Mouse (Mus musculus): ENCODE measurements around the gene Ndufb3. TPM values are rescaled to one million over a fixed set of nuclear protein-coding genes. Genes with fewer than 3 reads are reported as not detected.
"Not testable (repeated sequence)": the region's sequence is repeated elsewhere in the genome, so short reads cannot be mapped to it uniquely, and the experiment has no call there.

Gene Ndufb3
- 100 to 1,000 TPM; 104 to 121 (median 107) TPM for total RNA-seq (2022)

DNA sequence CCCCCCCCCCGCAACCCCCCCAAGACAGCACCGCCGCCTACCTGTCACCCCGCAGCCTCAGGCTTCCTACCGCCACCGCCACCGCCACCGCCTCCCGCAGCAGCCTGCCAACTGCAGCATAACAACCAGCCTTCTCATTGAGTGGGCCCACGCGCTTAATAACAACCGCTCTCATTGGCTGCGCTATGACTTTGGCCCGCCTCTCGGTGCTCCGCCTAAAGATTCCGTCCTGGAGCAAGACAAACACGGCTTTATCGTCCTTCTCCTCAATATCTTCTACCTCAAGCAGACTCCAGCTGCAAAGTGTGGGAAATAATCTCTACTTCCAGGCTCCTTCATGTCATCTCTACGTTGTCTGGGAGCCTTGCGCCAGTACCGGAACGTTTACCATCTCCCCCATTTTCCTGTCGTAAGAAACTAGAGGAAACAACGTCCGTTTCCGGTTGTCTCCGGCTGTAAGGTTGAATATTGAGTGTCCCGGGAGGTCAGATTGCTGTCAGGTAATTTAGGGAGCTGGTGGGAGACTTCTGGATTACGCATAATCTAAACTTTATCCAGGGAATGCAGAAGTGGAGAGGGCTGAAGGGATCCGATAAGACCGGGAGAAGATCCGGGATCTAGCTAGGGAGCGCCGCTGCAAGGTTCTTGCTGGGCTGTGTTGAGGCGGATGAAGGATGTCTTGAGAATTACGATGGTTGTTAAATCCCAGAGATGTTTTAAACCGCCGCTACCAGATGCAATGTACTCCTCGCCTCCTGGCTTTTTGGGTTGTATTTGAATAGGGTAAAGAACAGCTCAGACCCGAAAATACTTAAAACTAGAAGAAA is at the start of gene Ndufb3, which contains the start of gene Fam126b:
TSS of gene Ndufb3 (plus strand) at position 214 of the 827 bp plus-strand sequence.
TSS of gene Fam126b (minus strand) at position 153 of the 827 bp plus-strand sequence.
- DNase-seq (ENCODE audit: low spot score in 2 of 2) = peak; percentile 88 to 92

DNA sequence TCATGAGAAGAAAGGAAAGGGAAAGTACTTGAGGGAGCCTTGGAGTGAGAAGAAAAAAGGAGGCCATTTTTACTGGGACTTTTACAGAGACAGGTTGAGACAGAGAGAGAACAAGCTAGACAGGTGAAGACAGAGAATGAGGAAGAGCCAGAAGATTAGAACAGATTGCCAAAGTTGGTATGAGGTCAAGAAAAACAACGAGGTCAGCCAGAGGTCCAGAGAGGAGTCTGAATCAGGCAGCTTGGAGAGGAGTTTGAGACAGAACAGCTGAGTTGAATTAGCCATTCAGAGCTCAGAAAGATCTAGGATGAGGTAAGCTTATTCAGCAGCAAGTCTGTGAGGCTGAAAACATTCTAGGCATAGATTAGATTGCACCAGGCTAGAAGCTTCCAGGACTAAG is 44.8 kb upstream of the Ndufb3 start:
- no peak for DNase-seq (ENCODE audit: low spot score in 2 of 2)

DNA sequence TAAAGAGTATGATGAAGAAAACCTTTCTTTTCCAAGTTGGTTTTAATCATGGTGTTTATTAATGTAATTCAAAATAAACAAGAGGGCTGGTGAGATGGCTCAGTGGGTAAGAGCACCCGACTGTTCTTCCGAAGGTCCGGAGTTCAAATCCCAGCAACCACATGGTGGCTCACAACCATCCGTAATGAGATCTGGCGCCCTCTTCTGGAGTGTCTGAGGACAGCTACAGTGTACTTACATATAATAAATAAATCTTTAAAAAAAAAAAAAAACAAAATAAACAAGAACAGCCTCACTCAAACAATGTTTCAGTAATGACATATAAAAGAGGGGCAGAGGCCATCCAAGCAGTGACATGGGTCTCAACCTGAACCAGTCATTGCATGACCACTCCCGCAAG is 25.8 kb upstream of the Ndufb3 start:
- DNase-seq (ENCODE audit: low spot score in 2 of 2) = not testable (repeated sequence)

- peak in 1 of 2 experiments; percentile 35 for DNase-seq (ENCODE audit: low spot score in 2 of 2)
Observed at GRCm38 (mm10) chr1:58562455-58562854, 23.7 kb upstream of the Ndufb3 start.

- DNase-seq (ENCODE audit: low spot score in 2 of 2) = no peak
Observed at GRCm38 (mm10) chr1:58564981-58565380, 21.2 kb upstream of the Ndufb3 start.

DNA sequence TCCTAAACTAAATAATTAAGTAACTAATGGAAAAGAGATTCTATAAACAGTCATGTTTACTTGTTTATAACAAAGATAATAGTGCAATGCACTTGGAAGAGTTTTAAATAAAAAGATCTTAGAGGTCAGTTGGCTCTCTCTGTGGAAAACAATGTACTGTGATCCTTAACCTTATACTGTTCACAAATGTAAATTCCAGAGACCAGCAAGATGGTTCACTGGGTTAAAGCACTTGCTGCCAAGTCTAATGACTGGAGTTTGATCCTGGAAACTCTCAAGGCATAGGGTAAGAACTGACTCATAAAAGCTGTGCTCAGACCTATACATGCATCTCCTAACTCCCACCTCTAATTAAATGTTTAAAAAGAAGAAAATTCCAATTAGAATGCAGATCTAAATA is 19.6 kb upstream of the Ndufb3 start:
- no peak for DNase-seq (ENCODE audit: low spot score in 2 of 2)

DNA sequence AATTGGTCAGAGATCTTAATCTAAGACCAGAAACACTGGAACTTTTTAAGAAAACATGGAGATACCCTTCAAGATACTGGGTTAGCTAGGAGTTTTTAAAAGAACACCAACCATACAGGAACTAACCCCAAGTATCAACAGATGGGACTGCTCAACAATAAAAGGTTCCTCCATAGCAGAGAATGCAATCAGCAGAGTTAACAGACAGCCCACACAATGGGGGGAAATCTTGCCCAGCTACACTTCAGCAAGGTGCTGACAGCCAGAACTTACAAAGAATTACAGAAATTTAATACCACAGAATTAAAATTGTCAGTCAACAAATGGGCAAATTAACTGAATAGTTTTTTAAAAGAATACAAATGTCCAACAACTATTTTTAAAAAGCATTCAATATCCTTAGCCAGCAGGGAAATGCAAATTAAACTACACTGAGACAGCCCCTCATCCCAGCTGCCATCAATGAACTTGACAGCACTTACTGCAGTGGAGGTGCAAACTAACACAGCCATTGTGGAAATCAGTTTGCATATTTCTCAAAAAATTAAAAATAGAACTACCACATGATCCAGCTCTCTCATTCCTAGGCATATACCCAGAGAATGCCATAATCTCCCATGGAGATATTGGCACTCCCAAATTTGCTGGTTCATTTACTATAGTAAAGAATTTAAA is 17.6 kb upstream of the Ndufb3 start:
- DNase-seq (ENCODE audit: low spot score in 2 of 2) = no peak

- DNase-seq (ENCODE audit: low spot score in 2 of 2) = no peak
Observed at GRCm38 (mm10) chr1:58570437-58570836, 15.7 kb upstream of the Ndufb3 start.

DNA sequence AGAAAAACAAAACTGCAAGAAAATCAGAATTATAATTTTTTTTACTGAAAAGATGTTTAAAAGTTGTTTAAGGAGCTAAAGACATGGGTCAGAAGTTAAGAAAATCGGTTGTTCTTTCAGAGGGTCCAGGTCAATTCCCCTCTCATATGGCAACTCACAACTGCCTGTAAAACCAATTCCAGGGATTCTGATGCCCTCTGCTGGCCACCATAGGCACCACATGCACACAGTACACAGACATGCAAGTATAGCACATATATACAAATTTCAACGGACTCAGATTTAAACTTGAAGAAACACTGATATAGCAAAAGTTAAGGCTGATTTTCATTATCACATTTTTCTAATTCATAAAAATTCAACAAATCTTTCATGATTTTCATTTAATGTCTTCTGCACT is 7.0 kb upstream of the Ndufb3 start:
- DNase-seq (ENCODE audit: low spot score in 2 of 2) = no peak

DNA sequence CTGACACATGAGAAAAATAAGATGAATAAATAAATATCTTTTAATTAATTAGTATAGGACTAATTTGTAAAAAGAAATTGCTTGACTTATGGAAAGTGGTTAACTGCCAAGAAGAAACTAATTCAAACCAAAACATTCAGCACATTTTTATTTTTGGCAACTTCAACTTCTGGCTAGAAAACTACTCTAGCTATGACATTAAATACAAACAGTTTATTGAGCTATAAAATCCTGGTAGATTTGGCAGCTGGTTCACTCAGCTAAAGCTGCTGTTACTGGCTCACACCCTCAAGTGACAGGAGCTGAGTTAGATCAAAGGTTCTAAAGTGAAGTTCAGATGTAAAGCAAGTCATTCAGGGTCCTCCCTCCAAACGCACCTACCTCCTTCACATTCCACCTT is 3.6 kb upstream of the Ndufb3 start:
- DNase-seq (ENCODE audit: low spot score in 2 of 2) = no peak

DNA sequence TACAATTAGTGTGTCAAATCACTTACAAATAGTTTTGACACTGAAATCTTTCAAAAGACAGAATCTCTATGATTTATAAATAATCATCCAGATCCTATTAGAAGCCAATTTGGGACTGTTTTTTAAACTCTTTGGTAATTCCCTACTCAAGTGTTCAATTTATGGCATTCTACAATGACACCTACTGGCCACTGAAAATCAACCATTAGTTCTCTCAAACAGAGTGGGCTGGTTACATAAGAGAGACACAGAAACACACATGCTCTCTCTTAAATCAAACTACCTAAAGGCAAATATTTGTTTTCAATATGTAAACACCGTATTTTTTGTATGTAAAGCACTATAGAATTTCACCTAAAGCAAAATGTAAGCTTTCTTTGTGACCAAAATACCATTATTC is 1.9 kb upstream of the Ndufb3 start:
- DNase-seq (ENCODE audit: low spot score in 2 of 2) = no peak

DNA sequence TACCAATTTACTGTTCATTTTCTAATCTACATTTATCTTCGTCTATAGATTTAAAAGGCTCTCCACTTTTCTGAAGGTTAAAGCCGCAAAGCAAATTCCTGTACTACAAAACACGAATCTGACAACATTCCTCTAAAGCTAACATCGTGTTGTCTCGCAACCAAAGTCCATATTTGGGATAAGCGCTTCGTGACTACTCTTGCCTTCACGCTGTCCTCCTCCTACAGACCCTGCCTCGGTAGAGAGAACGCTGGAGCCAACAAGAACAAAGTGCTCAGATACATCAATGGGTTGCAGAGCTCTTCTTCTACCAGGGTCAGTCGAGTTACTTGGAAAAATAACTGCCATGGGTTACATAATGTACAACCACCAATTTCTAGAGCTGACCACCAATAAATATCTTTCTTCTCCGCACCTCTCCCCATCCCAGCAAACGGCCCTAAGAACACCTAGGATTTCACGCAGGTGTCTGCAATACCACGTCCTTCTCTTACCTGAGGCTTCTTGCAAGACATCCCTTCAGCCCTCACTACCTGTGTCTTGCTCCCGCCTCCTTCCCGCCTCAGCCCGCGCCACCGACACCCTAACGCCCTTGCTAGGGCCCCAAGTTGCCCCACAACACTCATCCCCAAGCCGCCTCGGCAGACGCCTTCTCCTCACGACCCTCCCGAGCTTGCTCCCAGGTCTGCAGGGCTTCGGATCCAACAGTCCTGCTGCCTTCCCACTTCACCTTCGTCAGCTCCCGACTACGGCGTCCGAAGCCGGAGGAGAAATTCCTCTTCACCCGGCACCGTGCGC is 612 bp upstream of the Ndufb3 start:
- peak; percentile 22 to 27 for DNase-seq (ENCODE audit: low spot score in 2 of 2)

DNA sequence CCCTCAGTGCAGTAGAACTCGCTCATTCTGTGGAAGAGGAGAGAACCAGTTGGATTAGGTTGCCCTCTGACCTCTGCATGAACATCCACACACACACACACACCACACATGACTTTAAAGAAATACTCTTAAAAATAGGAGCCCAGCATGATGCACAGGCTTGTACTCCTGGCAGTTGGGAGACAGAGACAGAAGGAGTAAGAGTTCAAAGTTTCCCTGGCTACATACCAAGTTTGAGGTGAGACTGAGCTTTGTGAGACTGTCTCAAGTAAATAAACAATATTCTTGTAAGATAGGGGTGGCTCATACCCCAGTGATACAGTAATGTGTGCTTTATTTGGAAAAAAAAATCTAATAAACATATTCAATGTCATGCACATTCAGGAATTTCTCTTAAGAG is 1.3 kb downstream of the Ndufb3 start:
- DNase-seq (ENCODE audit: low spot score in 2 of 2) = no peak

DNA sequence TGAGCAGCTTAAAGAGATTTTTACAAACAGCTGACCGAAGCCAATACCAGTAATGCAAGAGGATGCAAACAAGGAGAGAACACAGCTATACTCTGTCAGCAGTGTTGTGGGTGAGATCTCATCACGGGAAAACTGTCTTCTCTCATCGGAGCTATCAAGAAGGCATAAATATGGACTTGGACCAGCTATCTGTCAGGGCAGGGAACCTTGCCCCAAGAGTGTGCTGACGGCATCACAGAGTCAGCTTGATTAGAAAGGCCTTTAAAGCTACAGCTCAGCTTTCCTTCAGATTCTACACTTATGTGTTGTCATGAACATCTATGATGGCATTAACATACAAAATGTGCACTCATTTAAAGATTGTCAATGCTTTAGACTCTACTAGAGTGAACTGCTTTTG is 16.5 kb downstream of the Ndufb3 start:
- no peak for DNase-seq (ENCODE audit: low spot score in 2 of 2)

- DNase-seq (ENCODE audit: low spot score in 2 of 2) = no peak
Observed at GRCm38 (mm10) chr1:58603738-58604137, 17.6 kb downstream of the Ndufb3 start.

DNA sequence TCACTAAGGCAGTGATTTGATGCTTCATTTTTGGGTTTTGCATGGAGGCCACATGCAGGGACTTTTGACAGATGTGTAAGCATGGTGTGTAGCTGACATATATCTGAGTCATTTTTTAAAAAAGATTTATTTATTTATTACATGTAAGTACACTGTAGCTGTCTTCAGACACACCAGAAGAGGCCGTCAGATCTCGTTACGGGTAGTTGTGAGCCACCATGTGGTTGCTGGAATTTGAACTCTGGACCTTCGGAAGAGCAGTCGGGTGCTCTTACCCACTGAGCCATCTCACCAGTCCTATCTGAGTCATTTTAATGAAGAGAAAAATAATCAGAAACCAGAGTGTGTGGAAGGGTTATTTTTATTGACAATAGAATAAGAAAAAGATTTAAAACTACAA is 23.4 kb downstream of the Ndufb3 start:
- not testable (repeated sequence) for DNase-seq (ENCODE audit: low spot score in 2 of 2)

DNA sequence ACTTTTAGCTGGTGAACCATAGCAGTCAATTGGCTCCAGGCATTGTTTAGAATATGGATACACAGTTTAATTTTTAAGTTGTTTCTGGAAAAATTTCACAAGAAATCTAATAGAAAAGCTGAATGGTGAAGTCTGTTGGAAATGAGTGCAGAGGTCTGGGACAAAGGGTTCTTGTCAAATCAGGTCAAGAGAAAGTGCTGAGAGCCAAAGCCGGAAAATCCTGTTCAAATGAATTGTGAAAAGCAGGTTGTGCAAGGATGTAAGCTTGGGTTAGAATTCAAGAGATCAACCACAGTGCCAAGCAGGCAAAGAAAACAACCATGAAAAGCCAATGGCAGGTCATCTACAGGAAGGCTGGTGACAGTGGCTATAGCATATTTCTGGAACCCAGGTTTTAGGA is 24.0 kb downstream of the Ndufb3 start:
- no peak for DNase-seq (ENCODE audit: low spot score in 2 of 2)

DNA sequence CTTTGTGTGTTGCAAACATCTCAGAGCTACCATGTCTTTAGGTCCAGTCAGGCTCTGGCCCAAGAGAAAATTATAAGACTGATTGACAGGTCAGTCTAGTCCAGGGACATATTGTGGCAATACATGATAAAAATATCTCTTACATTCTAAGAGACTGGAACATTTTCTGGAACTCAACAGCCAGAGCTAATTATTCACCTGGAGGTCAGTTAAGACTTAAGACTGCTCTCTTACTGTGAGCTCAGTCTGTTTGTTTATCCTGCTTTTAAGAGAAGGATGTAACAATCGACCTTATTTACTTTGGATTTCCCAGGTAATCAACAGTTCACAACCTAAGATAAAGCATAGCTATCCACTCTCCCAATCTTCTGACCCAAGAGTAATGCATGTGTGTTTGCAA is 24.4 kb downstream of the Ndufb3 start:
- DNase-seq (ENCODE audit: low spot score in 2 of 2) = no peak

DNA sequence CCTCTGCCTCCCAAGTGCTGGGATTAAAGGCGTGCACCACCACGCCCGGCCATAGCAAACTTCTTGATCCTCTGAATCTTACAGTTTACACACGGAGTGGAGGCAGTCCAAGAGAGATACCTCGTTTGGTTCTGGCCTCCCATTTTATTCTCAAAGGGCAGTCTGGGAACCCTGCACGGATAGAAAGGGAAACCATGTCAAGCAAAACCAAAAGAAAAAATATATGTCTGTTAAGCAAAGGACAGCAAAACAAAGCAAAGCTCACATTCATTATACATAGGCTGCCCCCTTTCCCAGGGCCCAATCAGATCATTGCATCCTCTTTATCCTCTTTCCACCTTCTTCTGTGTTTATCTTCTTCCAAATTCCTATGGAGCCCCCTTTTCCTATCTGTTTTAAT is 27.6 kb downstream of the Ndufb3 start:
- DNase-seq (ENCODE audit: low spot score in 2 of 2) = no peak

- peak; percentile 31 to 44 for DNase-seq (ENCODE audit: low spot score in 2 of 2)
Observed at GRCm38 (mm10) chr1:58614424-58614823, 28.2 kb downstream of the Ndufb3 start.

GRCm38 (mm10) chr1:58615146-58615545 is 29.0 kb downstream of the Ndufb3 start:
- no peak for DNase-seq (ENCODE audit: low spot score in 2 of 2)

- DNase-seq (ENCODE audit: low spot score in 2 of 2) = no peak
Observed at GRCm38 (mm10) chr1:58616176-58616575, 30.0 kb downstream of the Ndufb3 start.

Data from layer of hippocampus, adult 8-10 months (tissue).